Mouse (Mus musculus): ENCODE results near the gene Lmbr1l.
"Not testable (repeated sequence)": the region's sequence is repeated elsewhere in the genome, so short reads cannot be mapped to it uniquely, and the experiment has no call there.

The Lmbr1l gene

DNA sequence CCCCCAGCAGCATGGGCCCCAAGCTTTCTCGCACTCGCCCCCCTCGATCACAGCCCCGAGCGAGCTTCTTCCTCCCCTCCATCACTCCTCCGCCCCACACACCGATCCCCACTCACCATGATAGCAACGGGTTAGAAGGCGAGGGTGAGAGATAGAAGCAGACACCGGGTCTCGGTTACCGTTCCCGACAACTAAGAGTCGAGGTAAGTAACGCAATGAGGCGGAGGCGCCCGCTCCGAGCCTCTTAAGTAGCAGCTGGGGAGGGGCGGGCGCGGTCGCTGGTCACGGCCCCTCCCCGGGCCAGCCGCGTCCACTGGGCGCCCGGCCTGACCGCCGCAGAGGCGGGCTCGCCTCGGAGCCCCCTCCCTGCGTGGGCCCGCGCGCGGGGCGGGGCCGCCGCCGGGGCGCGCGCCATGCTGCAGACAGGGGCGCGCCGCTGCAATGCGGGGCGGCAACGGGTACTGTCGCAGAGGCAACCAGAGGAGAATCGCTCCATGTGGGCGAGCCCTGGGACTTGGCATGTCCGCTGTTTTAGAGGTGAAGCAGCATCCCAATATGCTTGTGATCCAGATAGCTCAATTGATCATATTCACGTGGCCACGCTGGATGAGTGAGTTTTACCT, 16.3 kb upstream of the Lmbr1l start, which contains the start of gene Tuba1b:
Gene Tuba1b, minus strand, starts transcription at position 349 of the 623 bp plus-strand sequence.
- in situ Hi-C loops (cut with MseI, MboI), result no loop called here

DNA sequence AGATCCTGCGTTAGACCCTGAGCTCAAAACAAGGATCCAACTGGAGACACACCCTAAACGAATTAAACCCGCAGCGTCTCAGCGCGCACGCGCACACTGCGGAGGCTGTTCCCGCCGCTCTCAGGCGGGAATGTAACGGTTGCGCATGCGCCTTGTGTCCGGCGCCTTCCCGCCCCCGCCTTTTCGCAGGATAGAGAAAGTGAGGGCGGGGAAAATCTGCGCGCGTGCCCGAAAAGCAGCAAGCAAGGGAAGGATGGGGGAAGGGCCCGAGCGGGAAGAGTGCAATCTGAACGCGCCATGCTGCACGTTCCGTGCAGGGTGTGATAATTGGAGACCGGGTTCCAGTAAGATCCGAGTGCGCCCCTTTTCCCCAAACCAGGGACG, 15.8 kb upstream of the Lmbr1l start:
- in situ Hi-C loops (cut with MseI, MboI), result no loop called here

DNA sequence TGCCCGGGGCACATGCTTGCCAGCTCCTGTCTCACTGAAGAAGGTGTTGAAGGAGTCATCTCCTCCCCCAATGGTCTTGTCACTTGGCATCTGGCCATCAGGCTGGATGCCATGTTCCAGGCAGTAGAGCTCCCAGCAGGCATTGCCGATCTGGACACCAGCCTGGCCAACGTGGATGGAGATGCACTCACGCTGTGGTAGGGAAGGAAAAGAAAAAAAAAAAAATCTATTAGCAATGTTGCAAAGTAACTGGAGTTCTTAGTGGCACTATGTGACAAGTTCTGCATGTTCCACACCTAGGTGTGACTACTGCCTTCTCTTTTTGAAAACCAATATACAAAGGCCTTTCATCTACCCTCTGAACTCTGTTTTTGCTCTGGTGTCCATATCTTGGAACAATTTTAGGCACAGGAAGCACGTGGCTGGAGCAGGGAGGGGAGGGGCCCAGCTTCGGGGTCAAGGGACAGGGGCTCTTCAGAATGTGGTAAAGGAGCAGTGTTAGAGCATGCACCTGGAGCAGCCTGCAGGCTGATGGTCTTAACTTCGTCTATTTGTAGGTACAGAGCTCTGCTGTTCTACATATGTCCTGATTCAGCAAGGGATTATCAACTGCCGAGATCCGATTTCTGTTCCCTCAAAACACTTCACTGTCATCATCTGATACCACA, 15.1 kb upstream of the Lmbr1l start:
- in situ Hi-C loops (cut with MseI, MboI), result not testable (repeated sequence)

- in situ Hi-C loops (cut with MseI, MboI), result no loop called here
Measured at GRCm38 (mm10) chr15:98930998-98931397, 13.0 kb upstream of the Lmbr1l start.

GRCm38 (mm10) chr15:98930017-98930734, 12.1 kb upstream of the Lmbr1l start:
- in situ Hi-C loops (cut with MseI, MboI), result no loop called here

DNA sequence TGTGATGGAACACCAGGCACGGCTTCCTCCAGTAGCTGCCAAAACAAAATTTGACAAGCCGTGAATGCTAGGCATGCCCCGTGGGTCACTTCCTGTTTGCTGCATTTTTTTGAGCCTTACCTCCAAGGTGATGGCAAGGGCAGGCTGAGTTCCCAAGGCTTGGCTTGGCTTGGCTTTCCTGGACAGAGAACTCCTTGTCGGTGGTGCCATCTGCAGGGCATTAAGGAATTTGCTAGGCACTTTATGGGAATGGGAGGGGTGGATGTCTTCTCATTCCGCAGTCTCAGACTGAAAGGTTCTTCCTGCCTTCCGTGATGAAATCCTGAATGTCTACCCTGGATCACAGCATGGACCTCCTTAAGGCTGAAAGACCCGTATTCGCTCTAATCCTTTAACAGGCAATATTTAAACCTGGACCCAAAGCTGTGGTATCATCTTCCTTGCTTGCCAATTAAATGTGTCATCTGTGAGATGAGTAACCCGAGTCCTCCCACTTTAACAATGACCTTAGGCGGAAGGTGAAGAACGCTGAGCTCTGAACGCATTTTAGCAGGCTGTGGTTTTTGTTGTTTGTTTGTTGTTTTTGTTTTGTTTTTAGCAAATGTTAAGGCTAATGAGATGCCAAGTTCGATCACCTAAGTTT, 10.7 kb upstream of the Lmbr1l start:
- in situ Hi-C loops (cut with MseI, MboI), result no loop called here

DNA sequence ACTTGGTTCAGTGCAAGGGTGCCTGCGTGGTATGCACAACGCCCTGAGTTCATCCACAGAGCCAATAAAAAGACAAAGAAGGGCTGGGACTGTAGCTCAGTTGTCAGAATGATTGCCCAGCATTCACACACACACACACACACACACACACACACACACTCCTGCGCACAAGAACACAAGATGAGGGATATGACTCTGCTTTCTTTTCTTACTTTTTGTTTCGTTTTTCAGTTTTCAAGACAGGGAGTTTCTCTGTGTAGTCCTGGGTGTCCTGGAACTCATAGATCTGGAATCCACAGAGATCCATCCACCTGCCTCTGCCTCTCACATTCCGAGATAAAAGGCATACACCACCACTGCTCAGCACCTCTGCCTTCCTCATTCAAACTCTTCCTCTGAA, 9.5 kb upstream of the Lmbr1l start:
- in situ Hi-C loops (cut with MseI, MboI), result no loop called here

DNA sequence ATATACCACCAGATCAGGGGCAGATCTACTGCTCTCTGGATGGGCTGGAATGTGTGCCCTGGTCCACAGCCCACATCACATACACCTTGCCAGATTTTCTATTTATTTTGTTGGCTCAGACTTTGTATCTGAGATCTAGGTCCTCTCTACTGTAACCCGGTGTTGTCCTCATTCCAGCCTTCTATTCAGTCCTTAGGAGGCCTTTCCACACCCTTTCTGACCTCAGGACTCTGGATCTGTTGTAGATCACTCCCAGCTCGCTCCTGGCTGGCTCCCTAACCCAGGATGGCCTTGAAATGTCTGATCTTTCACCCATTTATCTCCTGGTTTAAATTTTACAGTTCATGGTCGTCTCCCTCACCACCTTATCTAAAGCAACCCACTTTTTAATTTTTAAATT, 6.7 kb upstream of the Lmbr1l start:
- in situ Hi-C loops (cut with MseI, MboI), result no loop called here

- in situ Hi-C loops (cut with MseI, MboI), result no loop called here
Measured at GRCm38 (mm10) chr15:98923031-98923537, 5.1 kb upstream of the Lmbr1l start.

DNA sequence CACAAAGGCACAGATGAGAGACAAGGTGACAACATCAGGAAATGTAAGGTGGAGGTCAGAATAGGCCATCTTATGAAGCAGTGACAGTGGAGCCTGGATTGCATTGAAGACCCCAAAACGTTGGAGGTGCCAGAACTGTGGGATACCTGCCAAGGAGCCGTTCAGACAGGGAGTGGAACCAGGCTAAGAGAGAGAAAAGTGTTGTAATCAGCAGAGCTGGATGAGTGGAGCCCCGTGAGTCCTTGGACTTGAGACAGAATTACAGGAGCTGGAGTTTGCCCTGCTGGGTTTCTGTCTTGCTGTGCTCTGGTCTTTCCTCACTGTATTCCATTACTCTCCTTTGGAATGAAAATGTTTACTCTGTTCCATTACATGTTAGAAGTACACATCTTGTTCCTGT, 4.5 kb upstream of the Lmbr1l start:
- in situ Hi-C loops (cut with MseI, MboI), result no loop called here

DNA sequence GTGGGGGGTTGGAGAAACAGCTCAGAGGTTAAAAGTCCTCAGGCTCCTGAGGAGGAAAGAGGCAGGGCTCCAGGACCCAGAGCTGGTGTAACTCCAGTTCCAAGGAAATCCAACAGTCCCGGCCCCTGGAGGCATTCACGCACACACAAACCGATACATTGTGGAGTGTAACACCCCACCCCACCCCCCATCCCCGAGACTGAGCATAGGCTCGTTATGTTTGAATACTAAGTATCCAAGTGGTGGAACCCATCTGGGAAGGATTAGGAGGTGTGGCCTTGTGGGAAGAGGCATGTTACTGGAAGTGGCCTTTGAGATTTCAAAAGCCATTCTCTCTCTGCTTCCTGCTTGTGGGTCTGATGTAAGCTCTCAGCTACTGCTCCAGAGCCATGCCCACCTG, 3.5 kb upstream of the Lmbr1l start:
- in situ Hi-C loops (cut with MseI, MboI), result no loop called here

- in situ Hi-C loops (cut with MseI, MboI), result not testable (repeated sequence)
Measured at GRCm38 (mm10) chr15:98918499-98918895, 466 bp upstream of the Lmbr1l start.

GRCm38 (mm10) chr15:98917091-98917490, 940 bp downstream of the Lmbr1l start:
- in situ Hi-C loops (cut with MseI, MboI), result no loop called here

- in situ Hi-C loops (cut with MseI, MboI), result no loop called here
Measured at GRCm38 (mm10) chr15:98916016-98916415, 2.0 kb downstream of the Lmbr1l start.

GRCm38 (mm10) chr15:98914903-98915302, 3.1 kb downstream of the Lmbr1l start:
- in situ Hi-C loops (cut with MseI, MboI), result no loop called here

DNA sequence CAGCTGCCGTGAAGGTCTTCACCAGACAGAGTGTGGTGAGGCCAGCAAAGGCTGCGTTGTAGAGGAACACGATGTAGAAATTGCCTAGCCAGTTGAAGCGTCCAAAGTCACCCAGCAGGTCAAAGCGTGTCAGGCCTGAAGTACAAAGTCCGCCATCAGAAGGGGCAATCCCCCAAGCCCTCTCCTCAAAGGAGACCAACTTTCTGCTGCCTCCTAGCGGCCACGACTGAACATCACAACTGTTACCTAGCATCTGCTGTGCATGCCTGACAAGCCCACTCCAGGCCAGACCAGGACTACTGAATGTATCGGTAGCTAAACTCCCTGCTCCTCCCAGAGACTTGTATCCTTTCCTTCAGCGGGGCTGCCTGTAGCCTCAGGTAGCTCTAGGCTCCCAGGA, 13.3 kb downstream of the Lmbr1l start:
- in situ Hi-C loops (cut with MseI, MboI), result no loop called here

DNA sequence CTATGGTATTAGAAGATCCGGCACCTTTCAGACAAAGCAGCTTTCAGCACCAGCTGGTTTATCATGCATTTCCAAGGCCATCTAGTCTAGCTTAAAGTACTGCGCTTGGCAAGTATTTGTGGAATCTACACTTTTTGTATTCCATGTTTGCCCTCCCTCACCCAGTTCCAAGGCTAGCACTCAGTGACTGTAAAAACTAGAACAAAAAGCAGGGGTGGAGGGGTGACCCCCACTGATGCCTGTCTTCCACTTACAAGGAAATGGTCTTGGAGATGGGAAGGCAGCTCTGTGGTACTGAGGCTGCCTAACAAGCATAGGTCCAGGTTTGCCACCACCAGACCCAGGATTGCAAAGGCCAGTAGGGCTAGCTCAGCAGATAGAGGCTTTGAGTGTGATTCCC, 15.4 kb downstream of the Lmbr1l start:
- in situ Hi-C loops (cut with MseI, MboI), result no loop called here

- in situ Hi-C loops (cut with MseI, MboI), result no loop called here
Measured at GRCm38 (mm10) chr15:98901530-98901929, 16.5 kb downstream of the Lmbr1l start.

DNA sequence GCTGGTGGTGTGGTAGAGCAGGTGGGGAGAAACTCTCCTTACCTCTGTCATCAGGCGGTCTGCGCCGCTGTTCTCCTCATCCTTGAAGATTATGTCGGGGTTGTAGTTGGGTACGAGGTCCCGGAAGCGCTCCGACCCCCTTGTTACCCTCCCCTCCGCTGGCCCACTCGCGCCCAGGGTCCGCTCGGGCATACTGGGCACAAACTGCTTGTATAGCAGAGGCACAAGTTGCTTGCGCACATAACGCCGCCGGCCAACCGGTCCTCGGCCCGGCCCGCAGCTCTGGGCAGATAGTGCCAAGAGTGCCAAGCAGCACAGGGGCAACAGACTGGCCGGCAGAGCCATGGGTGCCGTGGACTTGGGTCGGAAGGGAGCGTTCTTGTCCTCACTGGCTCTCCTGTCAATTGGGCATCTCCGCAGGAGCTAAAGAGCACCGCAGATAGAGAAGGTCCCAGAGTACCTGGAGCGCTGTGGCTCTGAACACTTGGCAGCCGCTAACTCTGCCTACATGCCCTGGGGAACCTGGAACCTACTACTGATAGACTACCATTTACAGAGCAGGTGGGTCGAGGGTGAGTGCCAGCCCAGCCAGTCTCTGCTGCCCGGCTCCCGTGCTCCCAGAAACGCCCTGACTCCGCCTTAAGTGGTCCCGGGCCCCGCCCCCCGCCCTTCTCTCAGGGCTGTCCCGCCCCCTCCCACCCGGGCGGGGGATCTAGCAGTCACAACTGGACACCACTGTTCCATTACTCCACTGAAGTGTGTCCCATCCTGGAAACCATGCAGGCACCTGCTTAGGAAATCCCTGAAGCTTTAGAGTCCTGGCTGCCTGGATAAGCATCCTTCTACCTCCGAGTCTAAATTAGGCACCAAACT, 19.9 kb downstream of the Lmbr1l start, which contains the start of gene Dhh:
Gene Dhh, minus strand, starts transcription at position 613 of the 873 bp plus-strand sequence.
- in situ Hi-C loops (cut with MseI, MboI), result no loop called here

GRCm38 (mm10) chr15:98897495-98897894, 20.5 kb downstream of the Lmbr1l start:
- in situ Hi-C loops (cut with MseI, MboI), result no loop called here
